In genomic region chr12:84316006-84316405, GRCm38 (mm10) we compare ENCODE assay signal across 8 mouse cellular contexts. TPM values are rescaled to one million over a fixed set of nuclear protein-coding genes. Genes with fewer than 3 reads are reported as not detected.
DNase-seq lines count a peak whose midpoint lies in the region; ATAC-seq and TF ChIP-seq lines count a peak whose summit lies in the region.

No protein-coding gene starts in this region.

- 24% methylated on average over 7 of the region's 7 CpGs for WGBS in lung, adult 2 months
- WGBS in forebrain, embryonic 14.5 days, result 46% methylated on average over 7 of the region's 7 CpGs
- WGBS in liver, embryonic 12.5 days (ENCODE audit: insufficient replicate concordance), result 41% methylated on average over 7 of the region's 7 CpGs
- WGBS in stomach, embryonic 15.5 days, result 26% methylated on average over 7 of the region's 7 CpGs

- H3K4me3 ChIP-seq in lung, adult 2 months (replicated peaks; ENCODE audit: extremely low read depth, low read depth, low read length), result peak overlapping the region; percentile 94
- peak overlapping the region; percentile 98 for H3K4me3 ChIP-seq in forebrain, embryonic 14.5 days (ENCODE audit: low read depth, low read length)
- H3K4me3 ChIP-seq in liver, embryonic 12.5 days, result peak overlapping the region; percentile 98
- H3K4me3 ChIP-seq in stomach, embryonic 15.5 days (replicated peaks), result peak overlapping the region; percentile 76

- TF ChIP-seq CTCF in lung, adult 2 months (IDR thresholded peaks at IDR 0.05; ENCODE audit: insufficient read depth, low read length), result no peak

- peak overlapping the region; percentile 97 for H3K9ac ChIP-seq in forebrain, embryonic 14.5 days (ENCODE audit: low read length)
- peak overlapping the region; percentile 99 for H3K9ac ChIP-seq in liver, embryonic 12.5 days
- H3K9ac ChIP-seq in stomach, embryonic 15.5 days, result no peak overlapping the region

- DNase-seq in lung, adult 2 months, result no peak
- no peak for DNase-seq in lung, adult 18-20 months
- no peak for DNase-seq in forebrain, embryonic 14.5 days (ENCODE audit: low spot score)
- no peak for DNase-seq in left cerebral cortex, postnatal 14 days (ENCODE audit: low spot score in 2 of 2)

- no peaks in the 10 kb centered on the region for H3K36me3 ChIP-seq in forebrain, embryonic 14.5 days (ENCODE audit: control insufficient read depth, insufficient read depth, low read length)
- peaks cover 24% of the 10 kb centered on the region for H3K36me3 ChIP-seq in liver, embryonic 12.5 days
- H3K36me3 ChIP-seq in stomach, embryonic 15.5 days, result no peaks in the 10 kb centered on the region

- peak overlapping the region; percentile 89 for H3K4me2 ChIP-seq in forebrain, embryonic 14.5 days (ENCODE audit: low read length)
- H3K4me2 ChIP-seq in liver, embryonic 12.5 days, result peak overlapping the region; percentile 77
- peak overlapping the region; percentile 67 for H3K4me2 ChIP-seq in stomach, embryonic 15.5 days

- no peaks in the 10 kb centered on the region for H3K9me3 ChIP-seq in forebrain, embryonic 14.5 days (replicated peaks; ENCODE audit: control insufficient read depth, low read length)
- H3K9me3 ChIP-seq in liver, embryonic 12.5 days (replicated peaks), result no peaks in the 10 kb centered on the region
- no peaks in the 10 kb centered on the region for H3K9me3 ChIP-seq in stomach, embryonic 15.5 days

- H3K27me3 ChIP-seq in forebrain, embryonic 14.5 days (replicated peaks; ENCODE audit: control insufficient read depth, insufficient read depth, low read length), result no peaks in the 10 kb centered on the region
- H3K27me3 ChIP-seq in liver, embryonic 12.5 days (replicated peaks), result no peaks in the 10 kb centered on the region
- H3K27me3 ChIP-seq in stomach, embryonic 15.5 days (replicated peaks), result no peaks in the 10 kb centered on the region

- 0 out of 2 replicates have a peak, but pooled peaks have one; percentile 2 for ATAC-seq in forebrain, embryonic 14.5 days
- no peak for ATAC-seq in liver, embryonic 12.5 days
- no peak for ATAC-seq in stomach, embryonic 15.5 days (ENCODE audit: insufficient read depth, low FRiP score, low read depth)
- no peak for ATAC-seq in frontal cortex, adult (ENCODE audit: low TSS enrichment)
- no peak for ATAC-seq in inflammation-experienced regulatory T-cells, adult 6 months

- peaks cover 7% of the 10 kb centered on the region for H3K4me1 ChIP-seq in lung, adult 2 months (ENCODE audit: control insufficient read depth, insufficient read depth, low read length)
- H3K4me1 ChIP-seq in forebrain, embryonic 14.5 days (ENCODE audit: control insufficient read depth, insufficient read depth, low read length), result peaks cover 12% of the 10 kb centered on the region
- H3K4me1 ChIP-seq in liver, embryonic 12.5 days, result peaks cover 49% of the 10 kb centered on the region
- H3K4me1 ChIP-seq in stomach, embryonic 15.5 days, result peaks cover 12% of the 10 kb centered on the region

- intact Hi-C loops in left cerebral cortex, postnatal 14 days (cut with DNase I), result no loop called here

- no peak overlapping the region for H3K27ac ChIP-seq in forebrain, embryonic 14.5 days (ENCODE audit: low read depth, low read length)
- peak overlapping the region; percentile 91 for H3K27ac ChIP-seq in liver, embryonic 12.5 days
- H3K27ac ChIP-seq in stomach, embryonic 15.5 days, result peak overlapping the region; percentile 98; the same call in 1 of the 2 replicates

- no peak for TF ChIP-seq POLR2A in lung, adult 2 months (IDR thresholded peaks at IDR 0.05; ENCODE audit: borderline replicate concordance, extremely low read depth, low read depth, low read length)

RNA-seq across cellular contexts. Expression of gene Zfp410, which starts 0.6 kb away (rescaled TPM):
- 16.0 and 20.5 TPM in 2 replicates for polyA plus RNA-seq in lung, adult 2 months (2012; rRNA removed)
- 89.6 and 104 TPM in 2 replicates for polyA plus RNA-seq in forebrain, embryonic 14.5 days (2014; fragmentation: Nextera tagmentation; extraction: Ambion mirVana)
- 51.0 and 51.9 TPM in 2 replicates for polyA plus RNA-seq in liver, embryonic 12.5 days (2016; fragmentation: Nextera tagmentation; extraction: Ambion mirVana)
- 63.8 and 69.6 TPM in 2 replicates for polyA plus RNA-seq in stomach, embryonic 15.5 days (2015; fragmentation: Nextera tagmentation; extraction: Ambion mirVana)
- total RNA-seq in left cerebral cortex, postnatal 14 days (2021), result 10 to 100 TPM; 35.4 to 35.8 TPM
- polyA plus RNA-seq in inflammation-experienced regulatory T-cells, adult 6 months (2017; shearing (Covaris generic)), result 10 to 100 TPM; 48.6 to 67.0 (median 55.4) TPM

RNA-seq across cellular contexts. Expression of gene Ptgr2, which starts 31.0 kb away (rescaled TPM):
- polyA plus RNA-seq in lung, adult 2 months (2012; rRNA removed), result 7.3 and 14.5 TPM in 2 replicates
- 13.0 and 14.2 TPM in 2 replicates for polyA plus RNA-seq in forebrain, embryonic 14.5 days (2014; fragmentation: Nextera tagmentation; extraction: Ambion mirVana)
- polyA plus RNA-seq in liver, embryonic 12.5 days (2016; fragmentation: Nextera tagmentation; extraction: Ambion mirVana), result 34.9 and 35.0 TPM in 2 replicates
- 28.3 and 32.6 TPM in 2 replicates for polyA plus RNA-seq in stomach, embryonic 15.5 days (2015; fragmentation: Nextera tagmentation; extraction: Ambion mirVana)
- total RNA-seq in left cerebral cortex, postnatal 14 days (2021), result 10 to 100 TPM; 32.3 to 35.2 TPM
- 10 to 100 TPM; 39.1 to 48.8 (median 47.6) TPM for polyA plus RNA-seq in inflammation-experienced regulatory T-cells, adult 6 months (2017; shearing (Covaris generic))

RNA-seq across cellular contexts. Expression of gene Coq6, which starts 45.5 kb away (rescaled TPM):
- polyA plus RNA-seq in lung, adult 2 months (2012; rRNA removed), result 23.7 and 31.8 TPM in 2 replicates
- polyA plus RNA-seq in forebrain, embryonic 14.5 days (2014; fragmentation: Nextera tagmentation; extraction: Ambion mirVana), result 48.6 and 57.6 TPM in 2 replicates
- 31.9 and 34.1 TPM in 2 replicates for polyA plus RNA-seq in liver, embryonic 12.5 days (2016; fragmentation: Nextera tagmentation; extraction: Ambion mirVana)
- 42.0 and 42.8 TPM in 2 replicates for polyA plus RNA-seq in stomach, embryonic 15.5 days (2015; fragmentation: Nextera tagmentation; extraction: Ambion mirVana)
- total RNA-seq in left cerebral cortex, postnatal 14 days (2021), result 10 to 100 TPM; 22.7 to 23.8 TPM
- polyA plus RNA-seq in inflammation-experienced regulatory T-cells, adult 6 months (2017; shearing (Covaris generic)), result 10 to 100 TPM; 18.4 to 22.7 (median 19.4) TPM

RNA-seq across cellular contexts. Expression of gene Fam161b, which starts 45.6 kb away (rescaled TPM):
- 1.9 and 2.5 TPM in 2 replicates for polyA plus RNA-seq in lung, adult 2 months (2012; rRNA removed)
- polyA plus RNA-seq in forebrain, embryonic 14.5 days (2014; fragmentation: Nextera tagmentation; extraction: Ambion mirVana), result 8.5 and 12.8 TPM in 2 replicates
- 2.3 and 2.4 TPM in 2 replicates for polyA plus RNA-seq in liver, embryonic 12.5 days (2016; fragmentation: Nextera tagmentation; extraction: Ambion mirVana)
- 2.6 and 3.0 TPM in 2 replicates for polyA plus RNA-seq in stomach, embryonic 15.5 days (2015; fragmentation: Nextera tagmentation; extraction: Ambion mirVana)
- total RNA-seq in left cerebral cortex, postnatal 14 days (2021), result 10 to 100 TPM; 11.8 to 12.4 TPM
- polyA plus RNA-seq in inflammation-experienced regulatory T-cells, adult 6 months (2017; shearing (Covaris generic)), result 1 to 10 TPM in 1 of 3 experiments, under 1 TPM in 2; 0.30 to 1.3 (median 0.43) TPM
